Mouse (Mus musculus) lung, embryonic 16.5 days (tissue): Measurements from ENCODE around the gene Rsg1. TPM values are rescaled to one million over a fixed set of nuclear protein-coding genes. Genes with fewer than 3 reads are reported as not detected.

Experiments
- ATAC-seq: fragments of 200-750 bp; cut with Nextera tagmentation; 2 replicates; pipeline ENCODE4 v1.8.0; 2017; ENCODE audit warnings: low read depth, mild to moderate bottlenecking, moderate library complexity
- H3K27ac ChIP-seq: fragments of 300-500 bp; sonication (generic); 2 replicates; pipeline ENCODE4 v1.5.1; 2014; ENCODE audit warnings: mild to moderate bottlenecking, control low read depth, low read length
- H3K27me3 ChIP-seq: fragments of 300-500 bp; sonication (generic); 2 replicates; pipeline ENCODE4 v1.6.1; 2014; ENCODE audit warnings: low read depth, low read length, mixed read lengths; ENCODE audit not compliant: control insufficient read depth, insufficient read depth
- H3K36me3 ChIP-seq: fragments of 300-500 bp; sonication (generic); 2 replicates; pipeline ENCODE4 v1.6.1; 2014; ENCODE audit warnings: low read length; ENCODE audit not compliant: control insufficient read depth, insufficient read depth
- H3K4me1 ChIP-seq: fragments of 300-500 bp; sonication (generic); replicated peaks from 2 replicates; pipeline ENCODE4 v1.6.1; 2014; ENCODE audit warnings: low read length, mixed read lengths; ENCODE audit not compliant: control insufficient read depth, insufficient read depth
- H3K4me2 ChIP-seq: fragments of 300-500 bp; sonication (generic); 2 replicates; pipeline ENCODE4 v1.6.1; 2014; ENCODE audit warnings: low read depth, low read length, control low read depth
- H3K4me3 ChIP-seq: fragments of 300-500 bp; sonication (generic); 2 replicates; pipeline ENCODE4 v1.5.1; 2014; ENCODE audit warnings: mild to moderate bottlenecking, low read length, control low read depth
- H3K9ac ChIP-seq: fragments of 300-500 bp; sonication (generic); 2 replicates; pipeline ENCODE4 v1.6.1; 2014; ENCODE audit warnings: low read length, control low read depth
- H3K9me3 ChIP-seq: fragments of 300-500 bp; sonication (generic); 2 replicates; pipeline ENCODE4 v1.6.1; 2016; ENCODE audit warnings: low read length; ENCODE audit not compliant: control insufficient read depth
- WGBS: fragments of 180-500 bp; shearing (Covaris S2); extraction: QIAGEN DNeasy Blood & Tissue Kit; methylation state at CpG from one replicate; pipeline ENCODE4 v1.1.7; 2014; 5-methylcytosine and 5-hydroxymethylcytosine counted together
- polyA plus RNA-seq: library from polyadenylated mRNA; unstranded; fragments of >200 nt; fragmentation: Nextera tagmentation; extraction: Ambion mirVana; gene quantifications from 2 replicates; pipeline ENCODE4 v1.2.1, GENCODE M21; 2015

The Rsg1 gene
- polyA plus RNA-seq: 5.2 and 7.0 TPM in 2 replicates

DNA sequence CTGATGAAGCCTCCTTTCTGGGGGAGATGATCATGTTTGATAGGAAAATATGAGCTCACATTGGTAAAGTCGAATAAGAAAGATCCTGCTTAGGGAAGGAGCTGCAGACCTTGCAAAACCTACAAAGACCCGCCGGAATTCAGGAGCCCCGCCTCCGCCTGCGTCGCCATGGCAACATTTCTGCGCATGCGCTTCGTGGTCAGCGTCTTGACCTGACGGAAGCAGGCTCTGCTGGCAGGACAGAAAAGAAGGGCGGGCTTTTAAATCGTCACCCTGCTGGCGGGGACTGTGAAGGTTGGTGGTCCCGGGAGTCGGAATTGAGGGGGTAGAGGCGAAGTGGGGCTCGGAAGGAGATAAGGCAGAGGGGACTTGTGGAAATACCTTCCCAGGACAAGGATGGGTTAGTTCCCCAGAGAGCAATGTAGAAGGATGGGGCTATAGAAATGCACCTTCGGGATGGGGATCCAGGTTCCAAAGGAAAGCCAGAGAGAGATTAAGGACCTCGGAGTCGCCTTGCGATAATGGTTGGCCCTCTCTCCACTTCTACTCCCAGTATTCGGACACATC is at the start of gene Rsg1:
Gene Rsg1, plus strand, starts transcription at position 187 of the 567 bp plus-strand sequence.
- WGBS: under 1% methylated on average over 24 of the region's 24 CpGs
- Histone ChIP-seq H3K4me3 (peak within 1 kb of the TSS; percentile 70), H3K36me3 (no peaks in the 10 kb centered on the region), H3K4me2 (peak within 1 kb of the TSS; percentile 95), H3K9me3 (no peaks in the 10 kb centered on the region), H3K4me1 (peaks cover 11% of the 10 kb centered on the region), H3K27ac (peak within 1 kb of the TSS; percentile 46; the same call in 1 of the 2 replicates), H3K27me3 (no peaks in the 10 kb centered on the region), H3K9ac (peak within 1 kb of the TSS; percentile 77)
- ATAC-seq: peak; percentile 89

DNA sequence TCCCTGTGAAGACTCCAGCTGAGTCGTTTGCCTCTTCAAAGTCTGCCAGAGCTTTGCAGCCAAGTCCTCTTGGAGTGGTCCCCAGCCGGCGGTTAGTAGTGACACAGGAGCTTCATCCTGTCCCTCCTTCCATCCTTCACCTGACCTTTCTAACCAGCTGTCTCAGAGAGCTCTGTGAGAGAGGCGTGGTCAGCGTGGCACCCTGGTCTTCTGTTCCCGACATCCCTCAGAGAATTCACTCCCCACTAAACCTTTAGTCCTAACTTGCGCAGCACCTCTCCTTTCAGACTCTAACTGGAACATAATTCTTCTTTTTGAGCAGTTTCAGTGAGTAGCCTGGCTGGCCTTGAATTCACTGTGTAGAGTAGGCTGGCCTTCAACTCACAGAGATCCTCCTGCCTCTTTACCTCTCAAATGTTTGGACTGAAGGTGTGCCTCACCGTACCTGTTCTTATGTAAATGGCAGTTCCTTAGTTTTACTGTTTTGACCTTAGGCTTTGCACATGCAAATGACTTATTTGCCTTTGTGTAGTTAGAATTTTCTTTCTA is 47.9 kb upstream of the Rsg1 start:
- 69% methylated on average over 8 of the region's 8 CpGs for WGBS
- no peaks in the 10 kb centered on the region for H3K27me3 ChIP-seq
- H3K4me3 ChIP-seq: no peak overlapping the region
- H3K9ac ChIP-seq: no peak overlapping the region
- no peaks in the 10 kb centered on the region for H3K4me1 ChIP-seq
- H3K36me3 ChIP-seq: peaks cover 5% of the 10 kb centered on the region; the same call in 1 of the 2 replicates
- H3K27ac ChIP-seq: no peak overlapping the region
- H3K4me2 ChIP-seq: no peak overlapping the region
- H3K9me3 ChIP-seq: no peaks in the 10 kb centered on the region
- ATAC-seq: no peak

- 94% methylated on average over 3 of the region's 3 CpGs for WGBS
- no peaks in the 10 kb centered on the region for H3K9me3 ChIP-seq
- no peak for ATAC-seq
- H3K9ac ChIP-seq: no peak overlapping the region
- peaks cover 14% of the 10 kb centered on the region for H3K36me3 ChIP-seq
- H3K27ac ChIP-seq: no peak overlapping the region
- H3K27me3 ChIP-seq: no peaks in the 10 kb centered on the region
- H3K4me2 ChIP-seq: no peak overlapping the region
- H3K4me1 ChIP-seq: no peaks in the 10 kb centered on the region
- H3K4me3 ChIP-seq: no peak overlapping the region
These were observed 46.6 kb upstream of the Rsg1 start for GRCm38 (mm10) chr4:141167156-141167555.

GRCm38 (mm10) chr4:141172121-141172520 is 41.6 kb upstream of the Rsg1 start:
- no peak for ATAC-seq

GRCm38 (mm10) chr4:141175783-141176182 is 38.0 kb upstream of the Rsg1 start:
- H3K9me3 ChIP-seq: no peaks in the 10 kb centered on the region
- H3K4me1 ChIP-seq: no peaks in the 10 kb centered on the region
- H3K9ac ChIP-seq: no peak overlapping the region
- no peak overlapping the region for H3K4me2 ChIP-seq
- H3K27me3 ChIP-seq: no peaks in the 10 kb centered on the region
- no peak overlapping the region for H3K4me3 ChIP-seq
- H3K36me3 ChIP-seq: peaks cover 19% of the 10 kb centered on the region
- no peak overlapping the region for H3K27ac ChIP-seq
- ATAC-seq: no peak
- 75% methylated on average over 5 of the region's 5 CpGs for WGBS

More at GRCm38 (mm10) chr4:141172121-141172520, 41.6 kb upstream of the Rsg1 start:
- Histone ChIP-seq H3K4me2 (no peak overlapping the region), H3K27me3 (no peaks in the 10 kb centered on the region), H3K9ac (no peak overlapping the region), H3K4me1 (no peaks in the 10 kb centered on the region), H3K27ac (no peak overlapping the region), H3K9me3 (no peaks in the 10 kb centered on the region), H3K36me3 (peaks cover 17% of the 10 kb centered on the region), H3K4me3 (no peak overlapping the region)
- 84% methylated on average over 8 of the region's 8 CpGs for WGBS

- no peak for ATAC-seq
- Histone ChIP-seq H3K9ac (no peak overlapping the region), H3K4me1 (no peaks in the 10 kb centered on the region), H3K4me2 (no peak overlapping the region), H3K27me3 (no peaks in the 10 kb centered on the region), H3K9me3 (no peaks in the 10 kb centered on the region), H3K4me3 (no peak overlapping the region), H3K36me3 (peaks cover 17% of the 10 kb centered on the region), H3K27ac (no peak overlapping the region)
- 70% methylated on average over 10 of the region's 10 CpGs for WGBS
These were observed 37.4 kb upstream of the Rsg1 start for GRCm38 (mm10) chr4:141176328-141176838.

- Histone ChIP-seq H3K4me2 (no peak overlapping the region), H3K4me3 (no peak overlapping the region), H3K27ac (no peak overlapping the region), H3K27me3 (no peaks in the 10 kb centered on the region), H3K36me3 (peaks cover 12% of the 10 kb centered on the region), H3K9ac (no peak overlapping the region), H3K9me3 (no peaks in the 10 kb centered on the region), H3K4me1 (no peaks in the 10 kb centered on the region)
- 83% methylated on average over 4 of the region's 4 CpGs for WGBS
- ATAC-seq: no peak
These were observed 35.3 kb upstream of the Rsg1 start for GRCm38 (mm10) chr4:141178500-141178899.

GRCm38 (mm10) chr4:141180831-141181230 is 32.9 kb upstream of the Rsg1 start:
- Histone ChIP-seq H3K27ac (no peak overlapping the region), H3K9ac (no peak overlapping the region), H3K4me3 (no peak overlapping the region), H3K27me3 (no peaks in the 10 kb centered on the region), H3K4me1 (no peaks in the 10 kb centered on the region), H3K36me3 (peaks cover 16% of the 10 kb centered on the region), H3K4me2 (no peak overlapping the region), H3K9me3 (no peaks in the 10 kb centered on the region)
- 83% methylated on average over 8 of the region's 8 CpGs for WGBS
- ATAC-seq: no peak

GRCm38 (mm10) chr4:141181981-141182380 is 31.8 kb upstream of the Rsg1 start:
- H3K36me3 ChIP-seq: peaks cover 16% of the 10 kb centered on the region
- H3K9me3 ChIP-seq: no peaks in the 10 kb centered on the region
- H3K27ac ChIP-seq: no peak overlapping the region
- ATAC-seq: no peak
- H3K4me2 ChIP-seq: no peak overlapping the region
- WGBS: 90% methylated on average over 6 of the region's 6 CpGs
- no peak overlapping the region for H3K9ac ChIP-seq
- 0 out of 2 replicates have a peak, but pooled peaks cover 2% of the 10 kb centered on the region for H3K4me1 ChIP-seq
- H3K4me3 ChIP-seq: no peak overlapping the region
- no peaks in the 10 kb centered on the region for H3K27me3 ChIP-seq
